Mouse (Mus musculus): Measurements from ENCODE around the gene Cdc42ep2. TPM values are rescaled to one million over a fixed set of nuclear protein-coding genes. Genes with fewer than 3 reads are reported as not detected.

The Cdc42ep2 gene
- polyA plus RNA-seq, 1 experiment from 2014 or later, result 12.6 TPM

GRCm38 (mm10) chr19:5878362-5878722 is 46.3 kb downstream of the Cdc42ep2 start:
- peak overlapping the region; percentile 43 for H3K4me3 ChIP-seq (ENCODE audit: low read length)
- peak overlapping the region; percentile 88 for H3K27ac ChIP-seq (ENCODE audit: low read length)
- peak overlapping the region; percentile 58 for H3K4me2 ChIP-seq (ENCODE audit: low read depth, low read length)
- H3K9ac ChIP-seq (ENCODE audit: low read length), result peak overlapping the region; percentile 73
- no peaks in the 10 kb centered on the region for H3K27me3 ChIP-seq (ENCODE audit: control insufficient read depth, insufficient read depth, low read length)
- no peaks in the 10 kb centered on the region for H3K36me3 ChIP-seq (ENCODE audit: control insufficient read depth, insufficient read depth)
- H3K4me1 ChIP-seq (ENCODE audit: control insufficient read depth, insufficient read depth, low read length), result peaks cover 31% of the 10 kb centered on the region
- WGBS, result 46% methylated on average over 7 of the region's 7 CpGs
- no peak for ATAC-seq (replicated peaks; ENCODE audit: extremely low read depth, insufficient read depth, low FRiP score)
- H3K9me3 ChIP-seq (replicated peaks; ENCODE audit: control insufficient read depth, low read length), result no peaks in the 10 kb centered on the region

GRCm38 (mm10) chr19:5877618-5878361 is 46.8 kb downstream of the Cdc42ep2 start, which contains the start of gene Slc25a45:
Slc25a45 (plus strand) TSS chr19:5877808.
- H3K9me3 ChIP-seq (replicated peaks; ENCODE audit: control insufficient read depth, low read length), result no peaks in the 10 kb centered on the region
- no peaks in the 10 kb centered on the region for H3K27me3 ChIP-seq (ENCODE audit: control insufficient read depth, insufficient read depth, low read length)
- ATAC-seq (replicated peaks; ENCODE audit: extremely low read depth, insufficient read depth, low FRiP score), result peak; percentile 66; the same call in 1 of the 2 replicates
- peak within 1 kb of the TSS; percentile 58 for H3K4me2 ChIP-seq (ENCODE audit: low read depth, low read length)
- H3K9ac ChIP-seq (ENCODE audit: low read length), result peak within 1 kb of the TSS; percentile 73
- peak within 1 kb of the TSS; percentile 88 for H3K27ac ChIP-seq (ENCODE audit: low read length)
- peak within 1 kb of the TSS; percentile 43 for H3K4me3 ChIP-seq (ENCODE audit: low read length)
- H3K36me3 ChIP-seq (ENCODE audit: control insufficient read depth, insufficient read depth), result no peaks in the 10 kb centered on the region
- WGBS, result 32% methylated on average over 15 of the region's 15 CpGs
- H3K4me1 ChIP-seq (ENCODE audit: control insufficient read depth, insufficient read depth, low read length), result peaks cover 36% of the 10 kb centered on the region

- H3K27ac ChIP-seq (ENCODE audit: low read length), result peak within 1 kb of the TSS; percentile 9
- no peaks in the 10 kb centered on the region for H3K9me3 ChIP-seq (replicated peaks; ENCODE audit: control insufficient read depth, low read length)
- peak within 1 kb of the TSS; percentile 71 for H3K4me3 ChIP-seq (ENCODE audit: low read length)
- peak within 1 kb of the TSS; percentile 86 for H3K9ac ChIP-seq (ENCODE audit: low read length)
- no peaks in the 10 kb centered on the region for H3K27me3 ChIP-seq (ENCODE audit: control insufficient read depth, insufficient read depth, low read length)
- H3K4me2 ChIP-seq (ENCODE audit: low read depth, low read length), result peak within 1 kb of the TSS; percentile 87
- peaks cover 54% of the 10 kb centered on the region for H3K4me1 ChIP-seq (ENCODE audit: control insufficient read depth, insufficient read depth, low read length)
- WGBS, result under 1% methylated on average over 37 of the region's 37 CpGs
- ATAC-seq (replicated peaks; ENCODE audit: extremely low read depth, insufficient read depth, low FRiP score), result peak; percentile 71
- no peaks in the 10 kb centered on the region; the same call in 1 of the 2 replicates for H3K36me3 ChIP-seq (ENCODE audit: control insufficient read depth, insufficient read depth)
Observed at GRCm38 (mm10) chr19:5874969-5875480, 49.6 kb downstream of the Cdc42ep2 start, which contains the start of gene Frmd8. Frmd8 (minus strand) TSS chr19:5875274.

GRCm38 (mm10) chr19:5874391-5874968 is 50.1 kb downstream of the Cdc42ep2 start:
- H3K27ac ChIP-seq (ENCODE audit: low read length), result peak overlapping the region; percentile 9; the same call in 1 of the 2 replicates
- 7% methylated on average over 13 of the region's 13 CpGs for WGBS
- peak overlapping the region; percentile 86 for H3K9ac ChIP-seq (ENCODE audit: low read length)
- H3K9me3 ChIP-seq (replicated peaks; ENCODE audit: control insufficient read depth, low read length), result no peaks in the 10 kb centered on the region
- peaks cover 54% of the 10 kb centered on the region for H3K4me1 ChIP-seq (ENCODE audit: control insufficient read depth, insufficient read depth, low read length)
- H3K4me2 ChIP-seq (ENCODE audit: low read depth, low read length), result peak overlapping the region; percentile 87
- H3K27me3 ChIP-seq (ENCODE audit: control insufficient read depth, insufficient read depth, low read length), result no peaks in the 10 kb centered on the region
- H3K36me3 ChIP-seq (ENCODE audit: control insufficient read depth, insufficient read depth), result peaks cover 4% of the 10 kb centered on the region
- peak overlapping the region; percentile 71 for H3K4me3 ChIP-seq (ENCODE audit: low read length)
- no peak for ATAC-seq (replicated peaks; ENCODE audit: extremely low read depth, insufficient read depth, low FRiP score)

GRCm38 (mm10) chr19:5872931-5873556 is 51.6 kb downstream of the Cdc42ep2 start:
- Histone ChIP-seq H3K36me3 (ENCODE audit: control insufficient read depth, insufficient read depth) (peaks cover 12% of the 10 kb centered on the region), H3K4me2 (ENCODE audit: low read depth, low read length) (peak overlapping the region; percentile 87; the same call in 1 of the 2 replicates), H3K9me3 (replicated peaks; ENCODE audit: control insufficient read depth, low read length) (no peaks in the 10 kb centered on the region), H3K4me3 (ENCODE audit: low read length) (peak overlapping the region; percentile 2; the same call in 1 of the 2 replicates), H3K9ac (ENCODE audit: low read length) (peak overlapping the region; percentile 86), H3K27ac (ENCODE audit: low read length) (no peak overlapping the region), H3K27me3 (ENCODE audit: control insufficient read depth, insufficient read depth, low read length) (no peaks in the 10 kb centered on the region), H3K4me1 (ENCODE audit: control insufficient read depth, insufficient read depth, low read length) (peaks cover 43% of the 10 kb centered on the region)
- WGBS, result 65% methylated on average over 19 of the region's 19 CpGs
- no peak for ATAC-seq (replicated peaks; ENCODE audit: extremely low read depth, insufficient read depth, low FRiP score)

- peaks cover 39% of the 10 kb centered on the region for H3K4me1 ChIP-seq (ENCODE audit: control insufficient read depth, insufficient read depth, low read length)
- H3K36me3 ChIP-seq (ENCODE audit: control insufficient read depth, insufficient read depth), result peaks cover 16% of the 10 kb centered on the region
- no peak overlapping the region; the same call in 1 of the 2 replicates for H3K9ac ChIP-seq (ENCODE audit: low read length)
- H3K4me2 ChIP-seq (ENCODE audit: low read depth, low read length), result no peak overlapping the region
- ATAC-seq (replicated peaks; ENCODE audit: extremely low read depth, insufficient read depth, low FRiP score), result no peak
- no peaks in the 10 kb centered on the region for H3K9me3 ChIP-seq (replicated peaks; ENCODE audit: control insufficient read depth, low read length)
- no peaks in the 10 kb centered on the region for H3K27me3 ChIP-seq (ENCODE audit: control insufficient read depth, insufficient read depth, low read length)
- 67% methylated on average over 4 of the region's 4 CpGs for WGBS
- no peak overlapping the region for H3K27ac ChIP-seq (ENCODE audit: low read length)
- no peak overlapping the region; the same call in 1 of the 2 replicates for H3K4me3 ChIP-seq (ENCODE audit: low read length)
Observed at GRCm38 (mm10) chr19:5872528-5872927, 52.1 kb downstream of the Cdc42ep2 start.

- peak overlapping the region; percentile 51 for H3K4me2 ChIP-seq (ENCODE audit: low read depth, low read length)
- WGBS, result 36% methylated on average over 6 of the region's 6 CpGs
- H3K9ac ChIP-seq (ENCODE audit: low read length), result peak overlapping the region; percentile 56
- ATAC-seq (replicated peaks; ENCODE audit: extremely low read depth, insufficient read depth, low FRiP score), result 0 out of 2 replicates have a peak, but pooled peaks have one; percentile 4
- H3K4me1 ChIP-seq (ENCODE audit: control insufficient read depth, insufficient read depth, low read length), result peaks cover 35% of the 10 kb centered on the region
- no peaks in the 10 kb centered on the region for H3K9me3 ChIP-seq (replicated peaks; ENCODE audit: control insufficient read depth, low read length)
- H3K27ac ChIP-seq (ENCODE audit: low read length), result peak overlapping the region; percentile 54
- no peaks in the 10 kb centered on the region for H3K27me3 ChIP-seq (ENCODE audit: control insufficient read depth, insufficient read depth, low read length)
- no peak overlapping the region for H3K4me3 ChIP-seq (ENCODE audit: low read length)
- H3K36me3 ChIP-seq (ENCODE audit: control insufficient read depth, insufficient read depth), result peaks cover 16% of the 10 kb centered on the region
Observed at GRCm38 (mm10) chr19:5871683-5872082, 52.9 kb downstream of the Cdc42ep2 start.

- Histone ChIP-seq H3K27me3 (ENCODE audit: control insufficient read depth, insufficient read depth, low read length) (no peaks in the 10 kb centered on the region), H3K9me3 (replicated peaks; ENCODE audit: control insufficient read depth, low read length) (no peaks in the 10 kb centered on the region), H3K4me1 (ENCODE audit: control insufficient read depth, insufficient read depth, low read length) (peaks cover 35% of the 10 kb centered on the region), H3K36me3 (ENCODE audit: control insufficient read depth, insufficient read depth) (peaks cover 16% of the 10 kb centered on the region), H3K4me2 (ENCODE audit: low read depth, low read length) (peak overlapping the region; percentile 51), H3K27ac (ENCODE audit: low read length) (peak overlapping the region; percentile 54), H3K4me3 (ENCODE audit: low read length) (peak overlapping the region; percentile 7; the same call in 1 of the 2 replicates), H3K9ac (ENCODE audit: low read length) (peak overlapping the region; percentile 56)
- ATAC-seq (replicated peaks; ENCODE audit: extremely low read depth, insufficient read depth, low FRiP score), result peak; percentile 67
- WGBS, result 0% methylated on average over 7 of the region's 7 CpGs
Observed at GRCm38 (mm10) chr19:5871273-5871672, 53.3 kb downstream of the Cdc42ep2 start.
